Mouse (Mus musculus) MEL (cell line): Measurements from ENCODE around the gene Rnf115.

ENCODE experiments used
- CTCF ChIP-seq, 3 experiments: IDR thresholded peaks in 2 of 3; conservative IDR thresholded peaks in 1 of 3; 2 replicates each; pipeline ENCODE4 v1.5.1; 2011 to 2012; ENCODE audit warnings: low read length in 3 of 3, low read depth in 2 of 3, mild to moderate bottlenecking in 2 of 3, improper control_type of control experiment in 1 of 3, inconsistent platforms in 1 of 3, mixed read lengths in 1 of 3, moderate library complexity in 1 of 3; ENCODE audit not compliant: control insufficient read depth in 1 of 3, insufficient read depth in 1 of 3, poor library complexity in 1 of 3, severe bottlenecking in 1 of 3
- ELF1 ChIP-seq: IDR thresholded peaks from 2 replicates; pipeline ENCODE4 v1.6.1; 2014; ENCODE audit warnings: low read depth, mild to moderate bottlenecking, inconsistent platforms, low read length, improper control_type of control experiment, moderate library complexity
- EP300 ChIP-seq, 2 experiments: IDR thresholded peaks; 2 replicates each; pipeline ENCODE4 v1.6.1; 2011; ENCODE audit warnings: improper control_type of control experiment in 2 of 2, low read length in 2 of 2, low read depth in 1 of 2, mild to moderate bottlenecking in 1 of 2
- ETS1 ChIP-seq: IDR thresholded peaks from 2 replicates; pipeline ENCODE4 v1.6.1; 2012; ENCODE audit warnings: low read depth, mild to moderate bottlenecking, inconsistent platforms, low read length, improper control_type of control experiment, moderate library complexity
- GATA1 ChIP-seq: IDR thresholded peaks from 2 replicates; pipeline ENCODE4 v1.6.1; 2011; ENCODE audit warnings: low read depth, low read length, improper control_type of control experiment
- KAT2A ChIP-seq: conservative IDR thresholded peaks from 2 replicates; pipeline ENCODE4 v1.6.1; 2012; ENCODE audit warnings: low read depth, low read length, improper control_type of control experiment, inconsistent platforms
- POLR2A ChIP-seq, 2 experiments: IDR thresholded peaks; 2 replicates each; pipeline ENCODE4 v1.6.1; 2011 to 2012; ENCODE audit warnings: low read length in 2 of 2, mild to moderate bottlenecking in 2 of 2, control low read depth in 1 of 2, improper control_type of control experiment in 1 of 2, low read depth in 1 of 2, moderate library complexity in 1 of 2; ENCODE audit not compliant: control insufficient read depth in 1 of 2, insufficient read depth in 1 of 2, poor library complexity in 1 of 2
- POLR2AphosphoS5 ChIP-seq: IDR thresholded peaks from 2 replicates; pipeline ENCODE4 v1.6.1; 2012; ENCODE audit warnings: low read depth, borderline replicate concordance, mild to moderate bottlenecking, inconsistent platforms, low read length, moderate library complexity, mixed read lengths
- SMC3 ChIP-seq: IDR thresholded peaks from 2 replicates; pipeline ENCODE4 v1.6.1; 2011; ENCODE audit warnings: low read depth, low read length, improper control_type of control experiment
- USF2 ChIP-seq, 2 experiments: IDR thresholded peaks; 2 replicates each; pipeline ENCODE4 v1.6.1; 2011 to 2012; ENCODE audit warnings: improper control_type of control experiment in 2 of 2, low read length in 2 of 2, borderline replicate concordance in 1 of 2, inconsistent platforms in 1 of 2, low read depth in 1 of 2, mild to moderate bottlenecking in 1 of 2; ENCODE audit not compliant: insufficient read depth in 1 of 2
- ZMIZ1 ChIP-seq: IDR thresholded peaks from 2 replicates; pipeline ENCODE4 v1.6.1; 2012; ENCODE audit warnings: low read depth, mild to moderate bottlenecking, inconsistent platforms, low read length, improper control_type of control experiment, moderate library complexity

- TF ChIP-seq USF2 (IDR thresholded peaks at IDR 0.05; ENCODE audit: borderline replicate concordance in 1 of 2, insufficient read depth in 1 of 2, low read depth in 1 of 2, low read length in 2 of 2) = no peak
- TF ChIP-seq ELF1 = no peak
- TF ChIP-seq CTCF (IDR thresholded peaks at IDR 0.05 in 2 of 3, conservative IDR thresholded peaks at IDR 0.05 in 1 of 3; ENCODE audit: control insufficient read depth in 1 of 3, insufficient read depth in 1 of 3, low read depth in 2 of 3, low read length in 3 of 3, poor library complexity in 1 of 3, severe bottlenecking in 1 of 3) = no peak
- TF ChIP-seq POLR2A (IDR thresholded peaks at IDR 0.05; ENCODE audit: control insufficient read depth in 1 of 2, insufficient read depth in 1 of 2, low read depth in 1 of 2, low read length in 2 of 2, poor library complexity in 1 of 2) = no peak
- TF ChIP-seq ZMIZ1 = no peak
- TF ChIP-seq KAT2A = no peak
- TF ChIP-seq ETS1 = no peak
- no peak for TF ChIP-seq EP300 (IDR thresholded peaks at IDR 0.05; ENCODE audit: low read depth in 1 of 2, low read length in 2 of 2)
- no peak for TF ChIP-seq POLR2AphosphoS5
- TF ChIP-seq GATA1 = no peak
- no peak for TF ChIP-seq SMC3
These were observed 13.2 kb upstream of the Rnf115 start for GRCm38 (mm10) chr3:96714286-96714685.
